Mouse (Mus musculus) CD4-positive, CD25-positive, alpha-beta regulatory T cell, adult 4 months (primary cell): Measurements from ENCODE around the gene Nr1h4. TPM values are rescaled to one million over a fixed set of nuclear protein-coding genes. Genes with fewer than 3 reads are reported as not detected.
"Not testable (repeated sequence)": the region's sequence is repeated elsewhere in the genome, so short reads cannot be mapped to it uniquely, and the experiment has no call there.

Source experiments
- ATAC-seq: one replicate; pipeline ENCODE4 v1.8.0; 2017
- polyA plus RNA-seq, 2 experiments: library from polyadenylated mRNA; unstranded; fragments of 100-300 nt; shearing (Covaris generic); gene quantifications; one replicate each; pipeline ENCODE4 v1.2.1; 2017

The Nr1h4 gene
- polyA plus RNA-seq = not detected

DNA sequence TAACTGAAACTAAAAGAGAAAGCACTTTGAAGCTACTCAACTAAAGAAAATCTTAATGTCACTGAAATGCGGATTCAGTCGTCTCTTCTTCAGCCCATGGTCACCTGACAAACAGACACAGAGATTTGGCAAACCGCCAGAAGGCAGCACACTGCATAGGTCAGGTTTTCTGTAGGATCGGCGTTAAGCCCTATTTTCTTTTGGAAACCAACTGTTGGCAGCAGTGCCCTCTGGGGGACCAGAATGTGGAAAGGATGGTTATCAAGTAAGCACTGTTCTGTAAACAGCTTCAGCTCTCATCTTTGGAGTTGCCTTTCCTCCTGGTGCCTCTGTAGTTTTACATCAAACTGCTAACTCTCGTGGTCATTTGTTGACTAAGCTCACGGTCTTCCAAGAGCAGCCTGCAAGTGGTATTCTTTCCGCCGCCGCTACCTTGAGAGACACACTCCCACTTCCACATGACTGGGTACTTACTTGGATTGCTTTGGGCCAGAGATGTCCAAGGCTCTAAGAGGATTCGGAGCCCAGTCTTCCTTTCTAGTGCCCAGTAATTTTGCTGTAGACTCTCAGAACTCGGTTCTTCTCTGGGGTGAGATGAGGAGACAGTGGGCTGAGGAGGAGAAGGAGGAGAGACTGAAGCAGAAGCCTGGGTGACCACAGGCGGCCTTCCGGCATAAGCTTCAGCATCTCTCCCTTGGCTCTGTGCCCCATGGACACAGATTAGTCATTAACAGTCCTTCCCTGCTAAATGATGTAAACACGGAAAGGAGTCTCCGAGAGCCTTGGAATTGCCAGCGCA is at the start of gene Nr1h4:
Gene Nr1h4 (minus strand): TSS at position 657 of the 799 bp plus-strand sequence.
- ATAC-seq = no peak

DNA sequence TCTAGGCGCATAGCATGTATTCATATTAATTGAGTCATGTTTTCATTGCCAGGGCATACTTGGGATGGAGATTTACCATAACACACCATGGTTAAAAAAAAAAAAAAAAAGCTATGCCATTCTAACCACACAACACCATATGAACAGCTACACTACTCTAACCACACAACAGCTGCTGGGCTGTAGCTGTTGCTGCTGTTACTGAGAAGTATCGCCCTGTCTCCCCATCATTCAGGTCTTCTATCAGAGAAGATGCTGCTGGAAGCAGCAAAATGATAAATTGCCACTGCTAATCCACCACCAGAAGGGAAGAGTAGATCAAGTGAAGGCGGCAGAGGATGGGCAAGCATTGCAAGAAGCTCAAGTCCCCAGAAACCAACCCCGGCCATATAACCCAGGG is 45.4 kb upstream of the Nr1h4 start:
- no peak for ATAC-seq

DNA sequence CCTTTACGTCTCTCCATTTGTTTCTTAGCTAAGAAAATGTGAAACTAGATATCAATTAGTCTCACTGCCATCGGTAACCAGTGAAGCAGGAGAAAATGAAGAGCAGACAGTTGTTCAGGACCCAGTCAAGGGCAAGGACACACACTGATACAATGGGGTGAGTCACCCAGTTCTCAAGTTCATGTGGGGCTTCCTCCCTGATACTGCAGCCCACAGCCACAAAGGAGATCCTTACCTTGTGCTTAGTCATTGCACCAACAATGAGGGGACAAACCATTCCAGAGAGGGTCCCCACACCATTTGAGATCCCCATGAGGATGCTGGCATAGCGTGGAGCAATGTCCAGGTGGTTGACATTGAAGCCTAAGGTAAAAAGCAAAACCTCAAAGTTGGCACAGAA is 44.3 kb upstream of the Nr1h4 start:
- no peak for ATAC-seq

DNA sequence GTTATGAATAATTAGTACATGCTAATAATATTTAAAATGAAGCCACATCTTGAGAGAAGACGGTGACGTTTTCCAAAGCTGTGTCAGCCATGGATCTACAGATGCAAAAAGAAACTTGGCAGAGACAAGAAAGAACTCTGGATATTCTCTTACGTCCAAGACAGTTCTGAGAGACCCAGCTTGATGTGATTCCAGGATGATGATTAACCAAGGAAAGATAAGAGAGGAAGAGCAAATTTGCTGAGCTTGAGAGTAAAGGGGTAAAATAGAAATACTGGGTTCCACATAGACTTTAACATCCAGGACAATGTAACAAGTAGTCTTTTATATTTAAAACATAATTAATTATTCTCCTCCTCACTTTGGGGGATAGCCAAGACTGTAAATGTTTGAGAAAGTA is 40.0 kb upstream of the Nr1h4 start:
- ATAC-seq = no peak

DNA sequence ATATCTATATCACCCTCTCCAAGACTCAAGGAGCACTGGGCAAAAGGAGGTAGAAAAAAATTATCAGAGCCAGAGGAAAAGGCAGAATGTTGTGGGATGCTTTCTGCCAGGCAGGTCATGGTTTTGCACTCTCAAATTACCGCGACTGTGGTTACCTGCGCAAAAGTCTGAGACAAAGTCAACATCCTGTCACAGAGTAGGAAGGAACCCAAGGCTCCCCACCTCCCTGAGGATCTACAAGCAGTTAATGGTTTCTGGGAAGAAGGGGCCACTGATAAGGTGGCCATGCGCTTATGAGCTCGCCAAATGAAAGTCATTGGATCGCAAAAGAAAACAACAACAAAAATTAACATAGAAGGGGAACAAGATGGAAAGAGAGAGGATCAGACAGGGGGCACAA is 39.6 kb upstream of the Nr1h4 start:
- no peak for ATAC-seq

DNA sequence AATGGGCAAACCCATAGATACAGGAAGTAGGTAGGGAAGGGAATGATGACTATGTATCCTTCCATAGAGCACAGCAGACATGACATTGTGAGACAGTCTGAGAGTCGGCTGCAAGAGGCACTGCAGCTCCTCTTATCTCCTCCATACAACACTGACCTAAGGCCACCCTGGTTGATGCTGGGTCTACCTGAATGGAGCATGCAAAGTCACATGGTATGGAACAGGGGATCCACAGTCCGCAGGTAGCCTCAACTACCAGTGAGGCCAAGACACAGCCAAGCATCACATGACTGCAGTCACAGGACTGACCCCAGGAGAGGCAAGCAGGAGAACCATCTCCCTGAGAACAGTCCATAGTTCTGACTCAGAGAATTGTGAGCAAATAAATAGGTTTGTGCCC is 34.0 kb upstream of the Nr1h4 start:
- ATAC-seq = no peak

DNA sequence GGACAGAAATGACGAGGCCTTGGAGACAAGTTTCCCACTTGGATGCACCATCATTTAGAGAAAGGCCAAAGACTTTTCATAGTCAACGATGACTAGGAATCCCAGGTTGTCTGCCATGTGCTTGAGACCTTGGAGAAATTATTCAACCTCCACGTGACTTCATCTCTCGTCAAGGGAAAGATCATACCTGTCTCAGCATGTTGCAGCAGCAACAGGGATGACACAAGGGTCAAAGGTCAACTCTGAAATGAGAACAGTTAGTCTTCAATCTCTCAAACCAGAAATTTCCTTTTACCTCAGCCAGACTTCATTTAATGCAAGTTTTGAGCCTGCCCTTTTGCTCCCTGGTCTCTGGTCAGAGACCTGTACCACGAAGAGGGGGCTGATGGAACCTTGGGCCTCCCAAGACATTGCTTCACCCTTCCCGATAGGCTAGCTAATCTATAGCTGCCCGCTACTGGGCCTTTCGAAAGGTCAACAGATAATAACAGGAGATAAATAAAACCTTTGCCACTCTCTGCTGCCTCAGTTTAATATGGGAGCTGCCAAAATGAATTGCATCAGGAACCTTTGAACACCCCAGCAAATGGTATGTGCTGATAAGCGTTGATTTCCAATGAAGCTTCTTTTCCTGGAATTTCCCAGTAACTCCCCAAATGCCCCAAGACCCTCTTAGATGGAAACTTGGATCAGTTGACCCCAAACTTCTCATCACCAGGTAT is 32.1 kb upstream of the Nr1h4 start:
- ATAC-seq = no peak

DNA sequence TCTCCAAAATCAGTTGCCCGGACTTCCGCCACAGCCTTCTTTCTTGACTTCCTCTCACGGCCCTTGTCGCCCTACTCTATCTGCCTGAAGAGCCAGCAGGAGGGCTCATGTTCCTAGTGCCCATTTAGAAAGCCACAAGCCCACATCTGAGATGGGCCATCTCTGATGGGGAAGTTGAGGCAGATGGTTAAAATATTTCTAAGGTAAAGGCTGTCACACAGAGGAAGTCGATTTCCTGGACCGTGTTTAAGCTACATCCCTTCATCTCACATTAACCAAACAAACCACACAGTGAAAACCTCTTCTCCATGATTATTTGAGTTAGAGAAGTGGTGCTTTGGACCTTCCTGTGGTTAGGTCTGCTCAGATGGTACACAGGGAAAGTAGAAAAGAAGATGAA is 28.7 kb upstream of the Nr1h4 start:
- no peak for ATAC-seq

DNA sequence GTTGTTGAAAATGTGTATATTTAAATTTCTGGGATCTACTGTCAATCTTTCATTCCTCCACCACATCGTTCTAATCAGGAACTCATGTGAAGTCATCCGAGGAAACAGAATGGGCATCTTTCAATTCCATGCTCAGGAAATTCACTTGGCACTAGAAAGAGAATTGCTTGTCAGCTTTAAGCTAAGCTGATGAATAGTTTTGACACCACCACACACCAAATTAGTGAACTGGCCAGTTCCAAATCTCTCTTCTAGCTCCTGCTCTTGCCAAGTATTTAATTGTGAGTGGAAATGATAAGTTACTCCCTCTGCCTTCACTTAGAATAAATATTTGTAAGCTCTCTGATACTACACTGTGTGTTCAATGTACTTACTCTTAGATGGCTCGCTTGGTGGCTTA is 26.0 kb upstream of the Nr1h4 start:
- no peak for ATAC-seq

DNA sequence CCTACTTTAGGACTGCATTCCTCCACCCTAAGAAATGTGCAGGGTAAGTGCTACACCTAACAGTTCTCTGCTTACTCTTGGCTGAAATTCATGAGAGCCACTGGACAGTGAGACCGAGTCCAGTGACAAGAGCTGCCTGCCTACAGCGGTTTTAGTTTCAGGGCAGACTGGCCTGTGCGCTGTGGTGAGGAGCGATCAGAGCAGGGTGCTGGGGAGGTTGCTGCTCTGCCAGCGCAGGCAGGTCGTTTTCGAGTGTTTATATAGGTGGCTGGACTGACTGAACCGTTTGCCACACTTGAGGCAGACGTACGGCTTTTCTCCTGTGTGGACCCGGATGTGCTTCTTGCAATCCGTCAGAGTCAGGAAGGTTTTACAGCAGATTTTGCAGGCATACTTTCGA is 21.5 kb upstream of the Nr1h4 start:
- ATAC-seq = not testable (repeated sequence)

DNA sequence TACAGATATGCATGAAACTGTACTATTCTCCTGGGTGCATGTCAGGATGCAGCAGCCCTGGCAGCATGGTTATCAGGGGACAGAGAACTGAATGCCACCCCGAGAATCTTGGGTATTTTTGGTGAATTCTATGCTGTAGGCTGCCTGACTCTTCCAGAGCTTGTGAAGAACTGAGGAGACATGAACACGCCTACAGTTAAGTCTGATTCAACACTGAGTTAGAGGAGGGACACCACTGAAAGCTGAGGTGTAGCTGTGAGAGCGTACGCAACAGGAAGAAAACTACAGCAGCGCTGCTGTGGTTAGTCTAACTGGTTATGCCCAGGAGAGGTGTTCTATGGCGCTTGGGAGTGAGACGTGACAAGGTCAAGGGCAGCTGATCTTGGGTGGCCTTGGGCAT is 20.5 kb upstream of the Nr1h4 start:
- not testable (repeated sequence) for ATAC-seq

DNA sequence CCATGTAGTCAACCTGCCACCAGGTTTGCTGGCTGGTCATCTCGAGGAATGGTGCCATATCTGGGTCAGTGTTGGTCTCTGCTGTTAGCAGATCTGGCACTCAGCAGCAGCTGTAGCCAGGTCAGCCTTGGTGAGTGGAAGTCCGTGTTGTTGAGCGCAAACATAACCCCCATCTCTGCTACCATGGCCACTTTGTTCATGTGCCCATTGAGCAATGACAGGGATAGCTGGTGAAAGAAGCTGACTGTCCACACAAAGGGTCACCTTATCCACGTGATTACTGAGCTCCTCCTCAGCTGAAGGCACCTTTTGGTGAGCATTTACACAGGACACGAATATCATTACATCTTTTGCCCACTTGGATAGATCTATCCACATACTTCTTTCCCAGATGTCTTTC is 19.6 kb upstream of the Nr1h4 start:
- ATAC-seq = no peak

DNA sequence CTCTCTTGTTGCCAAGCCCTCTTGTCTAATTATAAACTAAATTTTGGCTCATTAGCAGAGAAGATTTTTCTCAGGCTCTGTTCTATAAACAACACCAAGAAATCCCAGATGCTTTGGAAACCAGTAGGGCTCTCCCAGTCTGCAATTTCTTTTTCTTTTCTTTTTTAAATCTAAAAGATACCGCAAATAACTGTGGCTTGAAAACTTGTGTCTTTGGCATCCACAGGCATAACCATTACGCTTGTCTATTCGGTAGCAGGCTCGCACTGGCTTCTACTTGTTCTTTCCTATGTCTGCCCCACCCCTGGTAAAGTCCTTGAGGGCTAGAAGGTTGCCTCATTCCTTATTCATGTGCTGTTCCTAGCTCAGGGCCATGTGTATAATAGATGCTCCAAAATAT is 18.3 kb upstream of the Nr1h4 start:
- ATAC-seq = no peak

DNA sequence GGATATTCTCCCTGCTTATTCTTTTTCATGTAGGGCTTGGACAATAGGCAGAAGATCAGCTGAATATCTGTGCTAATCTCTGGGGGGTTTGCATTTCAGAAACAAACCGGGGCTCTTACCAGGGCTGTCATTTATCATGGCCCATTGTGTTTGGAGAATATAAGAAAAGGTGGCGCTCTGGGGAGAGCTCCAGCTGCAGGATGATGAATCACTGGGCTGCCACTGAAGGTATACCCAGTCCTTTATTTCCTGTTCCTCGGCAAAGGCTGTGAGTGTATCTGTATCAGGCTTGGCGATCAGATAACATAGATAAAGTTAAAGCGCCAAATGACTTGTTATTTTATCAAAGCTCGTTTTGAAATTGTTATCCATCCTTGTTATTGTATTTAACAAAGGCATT is 14.6 kb upstream of the Nr1h4 start:
- no peak for ATAC-seq

DNA sequence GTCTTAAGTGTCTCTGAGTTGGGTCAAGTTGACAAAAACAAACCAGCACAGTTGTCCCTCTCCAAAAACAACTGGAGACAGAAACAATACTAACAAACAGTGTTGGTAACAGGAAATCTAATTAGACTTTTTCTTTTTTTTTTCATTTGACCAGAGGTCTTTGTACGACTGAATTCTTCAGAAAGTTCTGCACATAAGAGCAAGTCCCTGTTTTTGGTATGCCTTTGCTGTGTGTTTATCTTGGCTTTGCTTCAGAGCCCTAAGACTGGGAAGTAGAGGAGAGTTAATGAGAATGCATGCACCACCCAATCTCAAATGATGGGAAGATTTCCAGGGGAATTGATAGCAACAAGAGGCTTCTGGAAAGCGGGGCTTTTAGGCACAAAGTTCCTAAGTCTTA is 13.6 kb upstream of the Nr1h4 start:
- ATAC-seq = no peak

DNA sequence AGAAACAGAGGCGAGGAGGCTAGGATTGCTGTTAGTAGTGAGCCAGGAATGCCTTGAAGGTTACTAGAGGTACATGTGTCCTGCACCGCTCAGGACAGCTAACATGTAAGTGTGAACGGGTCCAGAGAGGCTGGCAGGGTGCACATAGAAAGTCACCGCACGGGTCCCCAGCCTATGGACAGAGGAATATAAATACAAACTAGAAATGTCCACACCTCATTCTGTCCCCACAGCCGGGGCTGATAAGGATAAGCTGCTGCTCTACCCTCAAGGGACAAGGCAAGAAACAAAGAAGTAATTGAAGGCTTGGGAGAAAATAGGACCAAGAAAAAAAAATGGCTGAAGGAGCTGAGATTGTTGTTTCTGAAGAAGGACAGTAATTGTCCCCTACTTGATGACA is 10.5 kb upstream of the Nr1h4 start:
- ATAC-seq = no peak

DNA sequence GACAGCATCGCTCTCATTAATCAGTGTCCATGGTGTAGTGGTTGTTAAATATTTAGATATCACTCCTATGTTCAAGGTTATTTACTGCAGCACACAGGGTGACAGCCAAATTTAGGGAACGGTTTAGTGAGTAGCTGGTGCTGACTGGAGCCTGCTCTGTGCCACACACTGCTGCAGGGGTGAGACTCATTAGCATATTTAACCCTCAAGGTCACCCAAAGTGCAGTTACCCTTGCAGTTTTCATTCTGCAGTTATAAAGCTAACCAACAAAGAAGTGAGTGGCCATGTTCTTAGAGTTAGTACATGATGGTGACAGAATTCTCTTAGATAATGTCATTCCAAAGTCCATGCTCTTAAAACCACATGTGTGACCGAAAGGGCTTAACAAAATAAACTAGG is 8.9 kb upstream of the Nr1h4 start:
- no peak for ATAC-seq

DNA sequence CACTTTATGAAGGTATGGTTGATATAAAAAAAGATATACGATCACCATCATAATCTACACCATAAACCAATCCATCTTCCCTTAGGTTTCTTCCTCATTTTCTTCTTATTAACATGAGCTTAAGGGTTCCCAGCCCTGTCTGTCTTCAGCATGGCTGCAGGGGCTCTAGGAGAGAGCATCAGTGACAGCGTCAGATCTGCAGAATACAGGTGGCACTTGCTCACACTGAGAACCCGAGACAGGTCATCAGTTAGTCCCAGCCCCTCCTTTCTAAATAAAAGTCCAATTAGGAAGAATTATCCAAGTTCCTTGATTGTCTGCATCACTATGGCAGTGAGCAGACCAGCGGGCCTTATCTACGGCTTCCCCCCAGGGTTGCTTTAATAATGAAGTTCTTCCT is 934 bp downstream of the Nr1h4 start:
- ATAC-seq = no peak

DNA sequence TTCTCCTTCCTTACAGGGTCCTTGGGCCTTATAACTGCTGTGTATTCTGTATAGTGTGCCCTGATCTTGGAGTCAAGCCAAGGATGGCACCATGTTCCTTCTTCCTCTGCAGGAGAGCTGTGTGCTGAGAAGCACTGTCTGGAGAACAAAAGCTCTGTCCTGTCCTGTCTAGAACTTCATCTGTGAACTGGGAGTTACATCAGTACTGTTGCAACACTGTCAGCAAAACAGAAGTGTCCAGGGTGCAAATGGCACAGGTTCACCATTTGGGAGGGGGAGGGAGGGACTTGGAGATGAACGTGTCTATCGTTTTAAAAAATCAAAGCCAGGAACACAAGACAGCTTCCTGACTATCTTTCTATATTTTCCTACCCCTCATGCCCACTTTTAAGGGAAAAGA is 1.4 kb downstream of the Nr1h4 start:
- no peak for ATAC-seq

DNA sequence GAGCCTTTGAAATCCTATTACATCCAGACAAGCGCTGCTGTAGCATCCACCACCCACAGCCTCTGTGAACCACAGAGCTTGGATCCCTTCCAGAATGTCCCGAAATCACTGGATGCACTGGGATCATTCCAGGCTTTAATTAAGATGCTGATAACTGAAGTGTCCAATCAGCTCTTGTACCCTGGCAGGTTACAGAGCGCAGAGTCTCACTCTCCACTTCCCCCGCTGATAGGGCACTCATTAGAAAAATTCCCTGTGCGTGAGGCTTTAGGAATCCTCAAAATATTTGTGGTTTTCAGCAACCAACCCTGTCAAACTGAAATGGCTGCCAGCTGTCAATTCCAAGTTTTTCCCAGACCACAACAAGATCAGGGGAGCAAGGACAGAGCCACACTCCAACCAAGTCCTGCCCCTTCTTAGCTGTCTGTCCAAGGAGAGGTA is 2.2 kb downstream of the Nr1h4 start:
- ATAC-seq = no peak

DNA sequence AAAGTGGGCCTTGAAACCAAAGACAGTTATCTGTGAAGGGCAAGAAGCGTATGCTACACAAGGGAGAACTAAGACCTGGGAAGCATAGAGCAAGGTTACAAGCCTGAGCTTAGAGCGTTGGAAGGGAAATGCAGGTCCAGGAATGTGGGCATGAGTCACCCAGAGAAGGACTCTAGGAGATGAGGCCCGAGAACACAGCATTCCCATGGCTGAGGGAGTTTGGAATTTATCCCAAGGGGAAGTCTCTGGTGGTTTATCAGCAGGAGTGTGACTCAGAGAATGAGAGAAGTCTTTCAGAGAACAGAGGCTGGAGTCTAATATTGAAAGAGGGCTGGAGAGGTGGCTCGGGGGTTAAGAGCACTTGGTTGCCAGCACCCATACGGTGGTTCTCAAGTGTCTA is 6.3 kb downstream of the Nr1h4 start:
- ATAC-seq = no peak

DNA sequence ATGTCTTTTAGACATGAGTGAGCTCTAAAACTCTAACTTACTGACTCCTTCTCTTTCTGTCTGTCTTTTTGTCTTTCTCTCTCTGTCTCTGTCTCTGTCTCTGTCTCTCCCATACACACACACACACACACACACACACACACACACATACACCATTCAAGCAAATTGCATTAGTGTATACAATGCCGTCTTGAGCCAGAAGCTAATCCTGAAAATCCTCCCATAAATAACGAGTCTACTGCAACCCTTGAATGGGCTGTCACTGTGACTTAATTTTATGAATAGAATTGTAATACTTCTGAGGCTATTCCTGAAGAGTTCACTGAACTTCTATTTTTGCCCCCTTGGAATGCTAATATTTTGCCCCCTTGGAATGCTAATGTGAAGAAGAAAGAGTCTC is 7.6 kb downstream of the Nr1h4 start:
- ATAC-seq = no peak

DNA sequence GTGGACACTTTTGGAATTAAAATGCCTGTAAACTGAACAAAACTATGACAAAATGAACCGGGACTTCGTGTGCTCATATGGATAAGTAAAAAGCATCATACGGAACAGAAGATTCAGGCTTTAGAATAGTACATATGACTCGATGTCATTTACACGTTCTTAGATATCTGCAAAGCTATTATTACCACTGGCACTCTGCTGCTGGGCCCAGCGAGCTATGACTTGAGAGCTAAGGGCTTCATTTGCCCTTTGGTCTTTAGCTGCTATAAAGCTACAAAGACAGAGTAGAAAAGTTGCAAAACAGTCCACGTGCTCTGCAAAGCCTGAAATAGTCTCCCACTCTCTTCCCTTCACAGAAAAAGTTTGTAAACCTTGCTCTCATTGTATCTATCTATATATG is 10.9 kb downstream of the Nr1h4 start:
- ATAC-seq = no peak

DNA sequence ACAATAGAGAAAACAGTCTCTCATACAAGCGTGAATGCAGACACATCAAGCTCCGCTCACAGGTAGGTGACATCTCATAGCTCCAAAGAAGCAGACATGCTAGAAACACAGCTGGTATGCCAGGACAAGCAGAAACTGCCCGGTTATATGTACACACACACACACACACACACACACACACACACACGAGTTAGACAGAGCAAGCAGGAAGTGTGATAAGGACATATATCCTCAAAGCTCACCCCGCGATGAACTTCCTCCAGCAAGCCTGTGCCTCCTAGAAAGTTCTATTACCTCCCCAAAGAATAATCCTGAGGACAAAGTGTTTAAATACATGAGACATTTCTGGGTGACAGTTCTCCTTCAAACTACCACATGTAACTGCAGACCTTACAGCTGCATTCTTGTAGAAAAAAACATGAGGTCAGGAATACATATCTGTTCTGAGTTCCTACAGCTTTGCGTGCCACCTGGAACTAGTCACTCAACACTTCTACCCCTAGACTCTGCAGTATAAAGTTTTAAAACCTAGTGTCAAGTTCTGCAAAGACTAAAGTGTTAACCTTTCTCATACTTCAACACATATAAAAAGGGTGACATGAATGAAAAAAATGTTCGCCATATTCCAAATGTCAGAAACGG is 11.5 kb downstream of the Nr1h4 start:
- ATAC-seq = peak; percentile 29
